Mouse (Mus musculus): Measurements from ENCODE around the gene Hikeshi. TPM values are rescaled to one million over a fixed set of nuclear protein-coding genes. Genes with fewer than 3 reads are reported as not detected.

Gene Hikeshi
- 138 and 155 TPM in 2 replicates for polyA plus RNA-seq (2014; fragmentation: Nextera tagmentation; extraction: Ambion mirVana)

- peak within 1 kb of the TSS; percentile 68 for H3K4me3 ChIP-seq (ENCODE audit: low read depth, low read length)
- no peaks in the 10 kb centered on the region for H3K36me3 ChIP-seq (ENCODE audit: control insufficient read depth, insufficient read depth, low read length)
- peak within 1 kb of the TSS; percentile 55 for H3K9ac ChIP-seq (replicated peaks; ENCODE audit: low read depth, low read length)
- no peaks in the 10 kb centered on the region for H3K27me3 ChIP-seq (ENCODE audit: control insufficient read depth, insufficient read depth, low read length)
- H3K9me3 ChIP-seq (ENCODE audit: control insufficient read depth, low read length): no peaks in the 10 kb centered on the region
- under 1% methylated on average over 45 of the region's 45 CpGs for WGBS
- peak within 1 kb of the TSS; percentile 56 for H3K4me2 ChIP-seq (ENCODE audit: low read depth, low read length)
- ATAC-seq (ENCODE audit: low read depth): peak; percentile 100
- peaks cover 6% of the 10 kb centered on the region for H3K4me1 ChIP-seq (ENCODE audit: control insufficient read depth, insufficient read depth, low read length)
- H3K27ac ChIP-seq (ENCODE audit: low read depth, low read length): peak within 1 kb of the TSS; percentile 56; the same call in 1 of the 2 replicates
These were observed at the start of gene Hikeshi for GRCm38 (mm10) chr7:89940571-89941463. TSS of gene Hikeshi (minus strand) at chr7:89941204.

DNA sequence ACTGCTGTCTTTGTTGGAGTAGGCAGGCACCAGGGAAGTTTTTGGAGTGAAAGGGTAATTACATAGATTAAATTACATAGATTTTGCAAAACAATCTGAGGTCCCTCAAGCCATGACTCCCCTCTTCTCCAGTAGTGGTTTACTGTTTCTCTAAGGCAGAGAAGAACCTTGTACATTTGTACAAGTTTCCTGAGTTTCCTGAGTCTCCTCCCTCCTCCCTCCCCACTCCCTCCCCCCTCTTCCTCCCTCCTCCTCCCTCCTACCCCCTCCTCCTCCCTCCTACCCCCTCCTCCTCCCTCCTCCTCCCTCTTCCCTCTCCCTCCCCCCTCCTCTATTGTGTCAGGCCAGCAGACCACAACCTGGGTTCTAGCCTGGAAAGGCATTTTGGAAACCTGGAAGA, 43.4 kb upstream of the Hikeshi start:
- Histone ChIP-seq H3K9ac (replicated peaks; ENCODE audit: low read depth, low read length) (no peak overlapping the region), H3K27me3 (ENCODE audit: control insufficient read depth, insufficient read depth, low read length) (no peaks in the 10 kb centered on the region), H3K9me3 (ENCODE audit: control insufficient read depth, low read length) (no peaks in the 10 kb centered on the region), H3K4me3 (ENCODE audit: low read depth, low read length) (no peak overlapping the region), H3K4me1 (ENCODE audit: control insufficient read depth, insufficient read depth, low read length) (no peaks in the 10 kb centered on the region), H3K27ac (ENCODE audit: low read depth, low read length) (no peak overlapping the region), H3K4me2 (ENCODE audit: low read depth, low read length) (no peak overlapping the region), H3K36me3 (ENCODE audit: control insufficient read depth, insufficient read depth, low read length) (no peaks in the 10 kb centered on the region)
- ATAC-seq (ENCODE audit: low read depth): no peak

GRCm38 (mm10) chr7:89983441-89983840, 42.4 kb upstream of the Hikeshi start:
- no peaks in the 10 kb centered on the region for H3K9me3 ChIP-seq (ENCODE audit: control insufficient read depth, low read length)
- no peaks in the 10 kb centered on the region for H3K36me3 ChIP-seq (ENCODE audit: control insufficient read depth, insufficient read depth, low read length)
- no peaks in the 10 kb centered on the region for H3K27me3 ChIP-seq (ENCODE audit: control insufficient read depth, insufficient read depth, low read length)
- H3K4me3 ChIP-seq (ENCODE audit: low read depth, low read length): no peak overlapping the region
- no peak for ATAC-seq (ENCODE audit: low read depth)
- peaks cover 8% of the 10 kb centered on the region for H3K4me1 ChIP-seq (ENCODE audit: control insufficient read depth, insufficient read depth, low read length)
- H3K4me2 ChIP-seq (ENCODE audit: low read depth, low read length): no peak overlapping the region
- no peak overlapping the region for H3K9ac ChIP-seq (replicated peaks; ENCODE audit: low read depth, low read length)
- H3K27ac ChIP-seq (ENCODE audit: low read depth, low read length): no peak overlapping the region
- WGBS: 93% methylated on average over 2 of the region's 2 CpGs

- peaks cover 8% of the 10 kb centered on the region for H3K4me1 ChIP-seq (ENCODE audit: control insufficient read depth, insufficient read depth, low read length)
- ATAC-seq (ENCODE audit: low read depth): peak; percentile 38
- H3K27me3 ChIP-seq (ENCODE audit: control insufficient read depth, insufficient read depth, low read length): no peaks in the 10 kb centered on the region
- peak overlapping the region; percentile 52 for H3K9ac ChIP-seq (replicated peaks; ENCODE audit: low read depth, low read length)
- 14% methylated on average over 10 of the region's 10 CpGs for WGBS
- H3K9me3 ChIP-seq (ENCODE audit: control insufficient read depth, low read length): no peaks in the 10 kb centered on the region
- peak overlapping the region; percentile 96 for H3K27ac ChIP-seq (ENCODE audit: low read depth, low read length)
- no peaks in the 10 kb centered on the region for H3K36me3 ChIP-seq (ENCODE audit: control insufficient read depth, insufficient read depth, low read length)
- H3K4me2 ChIP-seq (ENCODE audit: low read depth, low read length): peak overlapping the region; percentile 92
- H3K4me3 ChIP-seq (ENCODE audit: low read depth, low read length): peak overlapping the region; percentile 46
These were observed 40.6 kb upstream of the Hikeshi start for GRCm38 (mm10) chr7:89981557-89981956.

- peak within 1 kb of the TSS; percentile 92 for H3K4me2 ChIP-seq (ENCODE audit: low read depth, low read length)
- no peaks in the 10 kb centered on the region for H3K9me3 ChIP-seq (ENCODE audit: control insufficient read depth, low read length)
- H3K9ac ChIP-seq (replicated peaks; ENCODE audit: low read depth, low read length): peak within 1 kb of the TSS; percentile 52
- H3K27me3 ChIP-seq (ENCODE audit: control insufficient read depth, insufficient read depth, low read length): no peaks in the 10 kb centered on the region
- under 1% methylated on average over 86 of the region's 87 CpGs for WGBS
- peak within 1 kb of the TSS; percentile 96 for H3K27ac ChIP-seq (ENCODE audit: low read depth, low read length)
- peaks cover 8% of the 10 kb centered on the region for H3K4me1 ChIP-seq (ENCODE audit: control insufficient read depth, insufficient read depth, low read length)
- peak; percentile 94 for ATAC-seq (ENCODE audit: low read depth)
- peak within 1 kb of the TSS; percentile 46 for H3K4me3 ChIP-seq (ENCODE audit: low read depth, low read length)
- H3K36me3 ChIP-seq (ENCODE audit: control insufficient read depth, insufficient read depth, low read length): peaks cover 1% of the 10 kb centered on the region; the same call in 1 of the 2 replicates
These were observed 39.8 kb upstream of the Hikeshi start, which contains the start of gene Eed for GRCm38 (mm10) chr7:89980485-89981422. TSS of gene Eed (minus strand) at chr7:89980983.

DNA sequence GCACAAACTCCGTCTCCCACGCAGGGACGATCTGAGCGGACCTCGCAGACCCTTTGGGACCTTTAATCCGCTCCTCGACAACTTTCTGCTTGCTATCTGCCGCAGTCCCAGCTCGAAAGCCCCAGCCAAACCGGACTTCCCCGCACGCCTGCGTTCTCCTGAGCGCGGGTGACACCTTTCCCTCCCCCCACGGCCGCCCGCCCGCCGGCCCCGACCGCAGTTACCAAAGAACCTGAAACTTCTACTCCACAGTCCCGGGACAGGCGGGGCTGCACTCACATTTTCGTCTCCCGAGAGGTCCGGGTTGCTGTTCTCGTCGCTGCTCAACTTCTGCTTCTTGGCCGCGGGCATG, 39.1 kb upstream of the Hikeshi start:
- H3K9ac ChIP-seq (replicated peaks; ENCODE audit: low read depth, low read length): peak overlapping the region; percentile 52
- H3K4me3 ChIP-seq (ENCODE audit: low read depth, low read length): peak overlapping the region; percentile 46
- H3K36me3 ChIP-seq (ENCODE audit: control insufficient read depth, insufficient read depth, low read length): peaks cover 6% of the 10 kb centered on the region; the same call in 1 of the 2 replicates
- H3K4me2 ChIP-seq (ENCODE audit: low read depth, low read length): peak overlapping the region; percentile 92
- WGBS: under 1% methylated on average over 31 of the region's 31 CpGs
- no peaks in the 10 kb centered on the region for H3K9me3 ChIP-seq (ENCODE audit: control insufficient read depth, low read length)
- H3K4me1 ChIP-seq (ENCODE audit: control insufficient read depth, insufficient read depth, low read length): peaks cover 8% of the 10 kb centered on the region
- peak overlapping the region; percentile 96 for H3K27ac ChIP-seq (ENCODE audit: low read depth, low read length)
- H3K27me3 ChIP-seq (ENCODE audit: control insufficient read depth, insufficient read depth, low read length): no peaks in the 10 kb centered on the region
- no peak for ATAC-seq (ENCODE audit: low read depth)

- Histone ChIP-seq H3K27me3 (ENCODE audit: control insufficient read depth, insufficient read depth, low read length) (no peaks in the 10 kb centered on the region), H3K4me2 (ENCODE audit: low read depth, low read length) (peak overlapping the region; percentile 92), H3K36me3 (ENCODE audit: control insufficient read depth, insufficient read depth, low read length) (peaks cover 6% of the 10 kb centered on the region; the same call in 1 of the 2 replicates), H3K9me3 (ENCODE audit: control insufficient read depth, low read length) (no peaks in the 10 kb centered on the region), H3K9ac (replicated peaks; ENCODE audit: low read depth, low read length) (peak overlapping the region; percentile 52), H3K4me3 (ENCODE audit: low read depth, low read length) (peak overlapping the region; percentile 46), H3K27ac (ENCODE audit: low read depth, low read length) (peak overlapping the region; percentile 96; the same call in 1 of the 2 replicates), H3K4me1 (ENCODE audit: control insufficient read depth, insufficient read depth, low read length) (peaks cover 8% of the 10 kb centered on the region)
- no peak for ATAC-seq (ENCODE audit: low read depth)
- WGBS: 4% methylated on average over 23 of the region's 23 CpGs
These were observed 38.6 kb upstream of the Hikeshi start for GRCm38 (mm10) chr7:89979432-89980130.

- no peak overlapping the region for H3K27ac ChIP-seq (ENCODE audit: low read depth, low read length)
- ATAC-seq (ENCODE audit: low read depth): no peak
- no peak overlapping the region for H3K4me3 ChIP-seq (ENCODE audit: low read depth, low read length)
- H3K9ac ChIP-seq (replicated peaks; ENCODE audit: low read depth, low read length): no peak overlapping the region
- WGBS: 92% methylated on average over 7 of the region's 7 CpGs
- peaks cover 6% of the 10 kb centered on the region; the same call in 1 of the 2 replicates for H3K36me3 ChIP-seq (ENCODE audit: control insufficient read depth, insufficient read depth, low read length)
- H3K27me3 ChIP-seq (ENCODE audit: control insufficient read depth, insufficient read depth, low read length): no peaks in the 10 kb centered on the region
- H3K4me2 ChIP-seq (ENCODE audit: low read depth, low read length): no peak overlapping the region
- H3K9me3 ChIP-seq (ENCODE audit: control insufficient read depth, low read length): no peaks in the 10 kb centered on the region
- peaks cover 8% of the 10 kb centered on the region for H3K4me1 ChIP-seq (ENCODE audit: control insufficient read depth, insufficient read depth, low read length)
These were observed 35.8 kb upstream of the Hikeshi start for GRCm38 (mm10) chr7:89976796-89977195.

Data from neural tube, embryonic 14.5 days (tissue).